Mouse (Mus musculus) CD4-positive naive resting alpha-beta T cell, adult 76 days (primary cell): ENCODE measurements around the gene Gm4846. TPM values are rescaled to one million over a fixed set of nuclear protein-coding genes. Genes with fewer than 3 reads are reported as not detected.

ENCODE experiments used
- total RNA-seq: library from RNA; stranded (reverse); gene quantifications from one replicate; pipeline ENCODE4 v1.2.4, GENCODE M21; 2023

Gene Gm4846
- total RNA-seq, result not detected

DNA sequence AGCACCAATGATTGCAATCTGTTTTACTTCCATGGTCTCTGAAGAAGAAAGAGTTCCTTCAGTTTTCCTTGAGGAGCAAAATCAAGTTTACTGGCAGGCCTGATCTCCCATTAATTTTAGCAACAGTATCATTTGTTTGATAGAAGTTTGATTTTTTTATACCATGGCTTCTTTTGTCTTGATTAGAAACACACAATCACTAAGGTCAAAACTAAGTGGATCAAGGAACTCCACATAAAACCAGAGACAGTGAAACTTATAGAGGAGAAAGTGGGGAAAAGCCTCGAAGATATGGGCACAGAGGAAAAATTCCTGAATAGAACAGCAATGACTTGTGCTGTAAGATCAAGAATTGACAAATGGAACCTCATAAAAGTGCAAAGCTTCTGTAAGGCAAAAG is at the start of gene Gm4846:
TSS of gene Gm4846 (minus strand) at position 101 of the 400 bp plus-strand sequence.

Other genes with a start within 250 kb of the Gm4846 start
- 0.15 TPM for gene Ildr2, start 243.4 kb downstream of the Gm4846 start, total RNA-seq
- 23.9 TPM for gene Tada1, start 118.5 kb downstream of the Gm4846 start, total RNA-seq
- 14.6 TPM for gene Pogk, start 87.7 kb downstream of the Gm4846 start, total RNA-seq
- not detected for gene Gm4847, start 150.1 kb upstream of the Gm4846 start, total RNA-seq
- not detected for gene Fmo9, start 184.3 kb upstream of the Gm4846 start, total RNA-seq